In genomic region chr9:45905196-45905595, GRCm38 (mm10) we compare ENCODE assay signal across 8 mouse cellular contexts. TPM values are rescaled to one million over a fixed set of nuclear protein-coding genes. Genes with fewer than 3 reads are reported as not detected.
A peak's percentile ranks its signal among the peaks of the same experiment; 100 is the strongest.
DNase-seq lines count a peak whose midpoint lies in the region; ATAC-seq and TF ChIP-seq lines count a peak whose summit lies in the region.

No protein-coding gene starts in this region.

- no peak for TF ChIP-seq POLR2A in kidney, adult 2 months (IDR thresholded peaks at IDR 0.05; ENCODE audit: low read depth, low read length)
- no peak for TF ChIP-seq POLR2A in thymus, adult 2 months (IDR thresholded peaks at IDR 0.05; ENCODE audit: control insufficient read depth, extremely low read depth, insufficient read depth, low read length, poor library complexity)

- peak overlapping the region; percentile 96; the same call in 1 of the 2 replicates for H3K9ac ChIP-seq in kidney, embryonic 16.5 days (replicated peaks; ENCODE audit: low read length)
- H3K9ac ChIP-seq in embryonic facial prominence, embryonic 14.5 days (ENCODE audit: low read depth, low read length), result peak overlapping the region; percentile 94
- H3K9ac ChIP-seq in intestine, embryonic 14.5 days (ENCODE audit: low read length), result peak overlapping the region; percentile 81
- H3K9ac ChIP-seq in midbrain, embryonic 15.5 days, result peak overlapping the region; percentile 97

- DNase-seq in kidney, adult 2 months, result no peak
- DNase-seq in embryonic facial prominence, embryonic 14.5 days (ENCODE audit: low spot score), result no peak
- DNase-seq in intestine, embryonic 14.5 days (ENCODE audit: low spot score), result no peak
- DNase-seq in thymus, postnatal 25 days, result no peak
- DNase-seq in thymus, adult 2 months, result no peak
- DNase-seq in left cerebral cortex, postnatal 36 days (ENCODE audit: low spot score in 2 of 2), result no peak

- peaks cover 22% of the 10 kb centered on the region for H3K4me1 ChIP-seq in kidney, embryonic 16.5 days (ENCODE audit: insufficient read depth, low read length)
- H3K4me1 ChIP-seq in kidney, adult 2 months (ENCODE audit: control insufficient read depth, insufficient read depth, low read length), result peaks cover 11% of the 10 kb centered on the region; the same call in 1 of the 2 replicates
- peaks cover 12% of the 10 kb centered on the region for H3K4me1 ChIP-seq in embryonic facial prominence, embryonic 14.5 days (ENCODE audit: control insufficient read depth, insufficient read depth, low read length)
- H3K4me1 ChIP-seq in intestine, embryonic 14.5 days (replicated peaks; ENCODE audit: control insufficient read depth, insufficient read depth, low read length), result peaks cover 15% of the 10 kb centered on the region
- H3K4me1 ChIP-seq in midbrain, embryonic 15.5 days, result peaks cover 32% of the 10 kb centered on the region
- H3K4me1 ChIP-seq in thymus, adult 2 months (replicated peaks; ENCODE audit: control insufficient read depth, insufficient read depth, low read length), result peaks cover 8% of the 10 kb centered on the region

- TF ChIP-seq CTCF in kidney, adult 2 months (conservative IDR thresholded peaks at IDR 0.05; ENCODE audit: insufficient read depth, insufficient read length, low read depth, low read length), result no peak
- TF ChIP-seq CTCF in thymus, adult 2 months (IDR thresholded peaks at IDR 0.05; ENCODE audit: borderline replicate concordance, control insufficient read depth, extremely low read depth, insufficient read depth, low read length, poor library complexity), result no peak

- H3K27me3 ChIP-seq in kidney, embryonic 16.5 days (ENCODE audit: insufficient read depth, low read length), result no peaks in the 10 kb centered on the region
- no peaks in the 10 kb centered on the region for H3K27me3 ChIP-seq in kidney, adult 2 months (replicated peaks; ENCODE audit: control insufficient read depth, insufficient read depth, low read length)
- no peaks in the 10 kb centered on the region for H3K27me3 ChIP-seq in embryonic facial prominence, embryonic 14.5 days (replicated peaks; ENCODE audit: control insufficient read depth, insufficient read depth, low read length)
- no peaks in the 10 kb centered on the region for H3K27me3 ChIP-seq in intestine, embryonic 14.5 days (replicated peaks; ENCODE audit: control insufficient read depth, insufficient read depth, low read length)
- no peaks in the 10 kb centered on the region for H3K27me3 ChIP-seq in midbrain, embryonic 15.5 days (replicated peaks)
- H3K27me3 ChIP-seq in thymus, adult 2 months (ENCODE audit: control insufficient read depth, insufficient read depth, low read length), result no peaks in the 10 kb centered on the region

- H3K36me3 ChIP-seq in kidney, embryonic 16.5 days (ENCODE audit: insufficient read depth, low read length), result peaks cover 21% of the 10 kb centered on the region
- no peaks in the 10 kb centered on the region for H3K36me3 ChIP-seq in kidney, adult 2 months (ENCODE audit: control insufficient read depth, insufficient read depth, low read length)
- peaks cover 39% of the 10 kb centered on the region for H3K36me3 ChIP-seq in embryonic facial prominence, embryonic 14.5 days (ENCODE audit: control insufficient read depth, insufficient read depth, low read length)
- peaks cover 37% of the 10 kb centered on the region for H3K36me3 ChIP-seq in intestine, embryonic 14.5 days (ENCODE audit: control insufficient read depth, insufficient read depth, low read length)
- H3K36me3 ChIP-seq in midbrain, embryonic 15.5 days (replicated peaks), result peaks cover 20% of the 10 kb centered on the region; the same call in 1 of the 2 replicates
- H3K36me3 ChIP-seq in thymus, adult 2 months (ENCODE audit: control insufficient read depth, insufficient read depth, low read length), result peaks cover 8% of the 10 kb centered on the region

- no peak overlapping the region for H3K27ac ChIP-seq in kidney, embryonic 16.5 days (ENCODE audit: low read length)
- H3K27ac ChIP-seq in kidney, adult 2 months (ENCODE audit: insufficient read depth, low read depth, low read length), result no peak overlapping the region
- peak overlapping the region; percentile 91 for H3K27ac ChIP-seq in embryonic facial prominence, embryonic 14.5 days (replicated peaks; ENCODE audit: low read depth, low read length)
- H3K27ac ChIP-seq in intestine, embryonic 14.5 days (ENCODE audit: low read depth), result no peak overlapping the region
- H3K27ac ChIP-seq in midbrain, embryonic 15.5 days, result peak overlapping the region; percentile 98
- no peak overlapping the region for H3K27ac ChIP-seq in thymus, adult 2 months (ENCODE audit: control insufficient read depth, insufficient read depth, low read length)

- peak overlapping the region; percentile 94 for H3K4me3 ChIP-seq in kidney, embryonic 16.5 days (ENCODE audit: low read length)
- H3K4me3 ChIP-seq in kidney, adult 2 months (ENCODE audit: insufficient read depth, low read depth, low read length), result no peak overlapping the region
- H3K4me3 ChIP-seq in embryonic facial prominence, embryonic 14.5 days (ENCODE audit: low read depth, low read length), result peak overlapping the region; percentile 95
- H3K4me3 ChIP-seq in intestine, embryonic 14.5 days (ENCODE audit: low read depth, low read length), result peak overlapping the region; percentile 84
- peak overlapping the region; percentile 94 for H3K4me3 ChIP-seq in midbrain, embryonic 15.5 days
- no peak overlapping the region for H3K4me3 ChIP-seq in thymus, adult 2 months (ENCODE audit: control insufficient read depth, insufficient read depth, low read length)

- 50% methylated on average over 4 of the region's 4 CpGs for WGBS in kidney, embryonic 16.5 days
- WGBS in kidney, adult 2 months, result 51% methylated on average over 4 of the region's 4 CpGs
- WGBS in embryonic facial prominence, embryonic 14.5 days, result 56% methylated on average over 4 of the region's 4 CpGs
- WGBS in intestine, embryonic 14.5 days, result 49% methylated on average over 4 of the region's 4 CpGs
- 54% methylated on average over 4 of the region's 4 CpGs for WGBS in midbrain, embryonic 15.5 days
- 85% methylated on average over 4 of the region's 4 CpGs for WGBS in thymus, adult 2 months

- intact Hi-C loops in left cerebral cortex, postnatal 36 days (cut with DNase I), result no loop called here

- no peak for ATAC-seq in kidney, embryonic 16.5 days (ENCODE audit: low FRiP score, low TSS enrichment)
- no peak for ATAC-seq in embryonic facial prominence, embryonic 14.5 days (ENCODE audit: low read depth)
- no peak for ATAC-seq in intestine, embryonic 14.5 days (replicated peaks; ENCODE audit: low FRiP score, low TSS enrichment, low read depth)
- ATAC-seq in midbrain, embryonic 15.5 days (replicated peaks), result no peak

- H3K4me2 ChIP-seq in kidney, embryonic 16.5 days (replicated peaks; ENCODE audit: low read depth, low read length), result peak overlapping the region; percentile 68
- H3K4me2 ChIP-seq in embryonic facial prominence, embryonic 14.5 days (ENCODE audit: low read depth, low read length), result peak overlapping the region; percentile 85
- peak overlapping the region; percentile 72 for H3K4me2 ChIP-seq in intestine, embryonic 14.5 days (ENCODE audit: low read length)
- H3K4me2 ChIP-seq in midbrain, embryonic 15.5 days, result peak overlapping the region; percentile 73

- no peaks in the 10 kb centered on the region for H3K9me3 ChIP-seq in kidney, embryonic 16.5 days (ENCODE audit: low read length)
- H3K9me3 ChIP-seq in embryonic facial prominence, embryonic 14.5 days (ENCODE audit: control insufficient read depth, low read length), result no peaks in the 10 kb centered on the region
- H3K9me3 ChIP-seq in intestine, embryonic 14.5 days (ENCODE audit: control insufficient read depth, low read length), result no peaks in the 10 kb centered on the region
- no peaks in the 10 kb centered on the region for H3K9me3 ChIP-seq in midbrain, embryonic 15.5 days

RNA-seq across cellular contexts. Expression of gene Pcsk7, which starts 1.1 kb away (rescaled TPM):
- 23.2 and 24.9 TPM in 2 replicates for polyA plus RNA-seq in kidney, embryonic 16.5 days (2015; fragmentation: Nextera tagmentation; extraction: Ambion mirVana)
- 32.0 and 53.8 TPM in 2 replicates for polyA plus RNA-seq in kidney, adult 2 months (2012; rRNA removed)
- 16.3 and 18.9 TPM in 2 replicates for polyA plus RNA-seq in embryonic facial prominence, embryonic 14.5 days (2014; fragmentation: Nextera tagmentation; extraction: Ambion mirVana)
- polyA plus RNA-seq in intestine, embryonic 14.5 days (2014; fragmentation: Nextera tagmentation; extraction: Ambion mirVana), result 14.6 and 15.4 TPM in 2 replicates
- 26.0 and 27.5 TPM in 2 replicates for polyA plus RNA-seq in midbrain, embryonic 15.5 days (2015; fragmentation: Nextera tagmentation; extraction: Ambion mirVana)
- polyA plus RNA-seq in thymus, adult 2 months (2012; rRNA removed), result 72.8 and 85.1 TPM in 2 replicates
- total RNA-seq in left cerebral cortex, postnatal 36 days (2021), result 10 to 100 TPM; 19.1 to 28.9 TPM

RNA-seq across cellular contexts. Expression of gene Rnf214, which starts 1.5 kb away (rescaled TPM):
- 50.5 and 62.7 TPM in 2 replicates for polyA plus RNA-seq in kidney, embryonic 16.5 days (2015; fragmentation: Nextera tagmentation; extraction: Ambion mirVana)
- polyA plus RNA-seq in kidney, adult 2 months (2012; rRNA removed), result 17.0 and 20.7 TPM in 2 replicates
- 47.7 and 50.3 TPM in 2 replicates for polyA plus RNA-seq in embryonic facial prominence, embryonic 14.5 days (2014; fragmentation: Nextera tagmentation; extraction: Ambion mirVana)
- 47.2 and 55.1 TPM in 2 replicates for polyA plus RNA-seq in intestine, embryonic 14.5 days (2014; fragmentation: Nextera tagmentation; extraction: Ambion mirVana)
- polyA plus RNA-seq in midbrain, embryonic 15.5 days (2015; fragmentation: Nextera tagmentation; extraction: Ambion mirVana), result 106 and 112 TPM in 2 replicates
- 23.1 and 30.4 TPM in 2 replicates for polyA plus RNA-seq in thymus, adult 2 months (2012; rRNA removed)
- total RNA-seq in left cerebral cortex, postnatal 36 days (2021), result 10 to 100 TPM; 69.9 to 79.9 TPM

RNA-seq across cellular contexts. Expression of gene Tagln, which starts 30.7 kb away (rescaled TPM):
- 92.3 and 154 TPM in 2 replicates for polyA plus RNA-seq in kidney, embryonic 16.5 days (2015; fragmentation: Nextera tagmentation; extraction: Ambion mirVana)
- polyA plus RNA-seq in kidney, adult 2 months (2012; rRNA removed), result 50.3 and 93.5 TPM in 2 replicates
- polyA plus RNA-seq in embryonic facial prominence, embryonic 14.5 days (2014; fragmentation: Nextera tagmentation; extraction: Ambion mirVana), result 52.6 and 59.1 TPM in 2 replicates
- polyA plus RNA-seq in intestine, embryonic 14.5 days (2014; fragmentation: Nextera tagmentation; extraction: Ambion mirVana), result 443 and 452 TPM in 2 replicates
- polyA plus RNA-seq in midbrain, embryonic 15.5 days (2015; fragmentation: Nextera tagmentation; extraction: Ambion mirVana), result 5.3 and 5.7 TPM in 2 replicates
- polyA plus RNA-seq in thymus, adult 2 months (2012; rRNA removed), result 66.3 and 69.5 TPM in 2 replicates
- total RNA-seq in left cerebral cortex, postnatal 36 days (2021), result 10 to 100 TPM in 1 of 2 experiments, 1 to 10 TPM in 1; 9.9 to 10.1 TPM

RNA-seq across cellular contexts. Expression of gene Sidt2, which starts 49.9 kb away (rescaled TPM):
- polyA plus RNA-seq in kidney, embryonic 16.5 days (2015; fragmentation: Nextera tagmentation; extraction: Ambion mirVana), result 44.5 and 45.8 TPM in 2 replicates
- 345 and 570 TPM in 2 replicates for polyA plus RNA-seq in kidney, adult 2 months (2012; rRNA removed)
- polyA plus RNA-seq in embryonic facial prominence, embryonic 14.5 days (2014; fragmentation: Nextera tagmentation; extraction: Ambion mirVana), result 47.9 and 50.4 TPM in 2 replicates
- polyA plus RNA-seq in intestine, embryonic 14.5 days (2014; fragmentation: Nextera tagmentation; extraction: Ambion mirVana), result 37.9 and 41.2 TPM in 2 replicates
- 51.9 and 52.8 TPM in 2 replicates for polyA plus RNA-seq in midbrain, embryonic 15.5 days (2015; fragmentation: Nextera tagmentation; extraction: Ambion mirVana)
- 504 and 614 TPM in 2 replicates for polyA plus RNA-seq in thymus, adult 2 months (2012; rRNA removed)
- total RNA-seq in left cerebral cortex, postnatal 36 days (2021), result 10 to 100 TPM; 82.3 to 88.8 TPM

Comparison
In these comparisons a context has a peak if more than half of its experiments do, and no peak if none do; other contexts are left out.
1. H3K4me3 ChIP-seq: peak in kidney, embryonic 16.5 days (single experiment), embryonic facial prominence, embryonic 14.5 days (single experiment), intestine, embryonic 14.5 days (single experiment) and midbrain, embryonic 15.5 days (single experiment); none in kidney, adult 2 months (single experiment) and thymus, adult 2 months (single experiment).
2. H3K27ac ChIP-seq: peak in embryonic facial prominence, embryonic 14.5 days (single experiment) and midbrain, embryonic 15.5 days (single experiment); none in kidney, embryonic 16.5 days (single experiment), kidney, adult 2 months (single experiment), intestine, embryonic 14.5 days (single experiment) and thymus, adult 2 months (single experiment).
3. Peak in every context shown above with its lines, with median percentiles within 50 percentile points of each other: H3K4me2 ChIP-seq and H3K9ac ChIP-seq.